Mouse (Mus musculus) midbrain, embryonic 11.5 days (tissue): ENCODE data around the gene Dclre1c. TPM values are rescaled to one million over a fixed set of nuclear protein-coding genes. Genes with fewer than 3 reads are reported as not detected.

Experiments
- ATAC-seq: fragments of 200-750 bp; cut with Nextera tagmentation; 2 replicates; pipeline ENCODE4 v1.8.0; 2017; ENCODE audit warnings: moderate TSS enrichment, moderate library complexity; ENCODE audit not compliant: low FRiP score
- DNase-seq: peaks from one replicate; pipeline ENCODE4 v3.0.0; 2015; ENCODE audit warnings: low spot score; ENCODE audit errors: missing footprints
- H3K27ac ChIP-seq: fragments of 300-500 bp; sonication (generic); 2 replicates; pipeline ENCODE4 v1.5.1; 2014; ENCODE audit warnings: low read depth, low read length
- H3K27me3 ChIP-seq: fragments of 300-500 bp; sonication (generic); 2 replicates; pipeline ENCODE4 v1.6.1; 2014; ENCODE audit warnings: mild to moderate bottlenecking, low read length, moderate library complexity, mixed read lengths; ENCODE audit not compliant: control insufficient read depth, insufficient read depth
- H3K36me3 ChIP-seq: fragments of 300-500 bp; sonication (generic); 2 replicates; pipeline ENCODE4 v1.6.1; 2014; ENCODE audit warnings: mild to moderate bottlenecking, low read length, moderate library complexity, mixed read lengths; ENCODE audit not compliant: control insufficient read depth, insufficient read depth
- H3K4me1 ChIP-seq: fragments of 300-500 bp; sonication (generic); 2 replicates; pipeline ENCODE4 v1.6.1; 2014; ENCODE audit warnings: low read length; ENCODE audit not compliant: control insufficient read depth, insufficient read depth
- H3K4me2 ChIP-seq: fragments of 300-500 bp; sonication (generic); 2 replicates; pipeline ENCODE4 v1.6.1; 2014; ENCODE audit warnings: mild to moderate bottlenecking, moderate library complexity
- H3K4me3 ChIP-seq: fragments of 300-500 bp; sonication (generic); 2 replicates; pipeline ENCODE4 v1.5.1; 2014; ENCODE audit warnings: low read depth, low read length
- H3K9ac ChIP-seq: fragments of 300-500 bp; sonication (generic); 2 replicates; pipeline ENCODE4 v1.6.1; 2014; ENCODE audit warnings: low read length
- H3K9me3 ChIP-seq: fragments of 300-500 bp; sonication (generic); 2 replicates; pipeline ENCODE4 v1.6.1; 2016; ENCODE audit warnings: low read length; ENCODE audit not compliant: control insufficient read depth
- WGBS: fragments of 180-500 bp; shearing (Covaris S2); extraction: QIAGEN DNeasy Blood & Tissue Kit; methylation state at CpG from one replicate; pipeline ENCODE4 v1.1.7; 2014; 5-methylcytosine and 5-hydroxymethylcytosine counted together
- polyA plus RNA-seq: library from polyadenylated mRNA; unstranded; fragments of >200 nt; fragmentation: Nextera tagmentation; extraction: Ambion mirVana; gene quantifications from 2 replicates; pipeline ENCODE4 v1.2.1, GENCODE M21; 2014

Dclre1c gene
- polyA plus RNA-seq, 1 experiment from 2014 or later = 8.1 TPM

- no peaks in the 10 kb centered on the region for H3K4me1 ChIP-seq
- no peak overlapping the region for H3K27ac ChIP-seq
- DNase-seq (no peak), ATAC-seq (no peak)
- 89% methylated on average over 6 of the region's 6 CpGs for WGBS
- H3K4me2 ChIP-seq = no peak overlapping the region
- no peaks in the 10 kb centered on the region for H3K27me3 ChIP-seq
- no peak overlapping the region for H3K4me3 ChIP-seq
- no peak overlapping the region for H3K9ac ChIP-seq
- no peaks in the 10 kb centered on the region for H3K9me3 ChIP-seq
- peaks cover 12% of the 10 kb centered on the region for H3K36me3 ChIP-seq
Observed at GRCm38 (mm10) chr2:3499543-3499942, 75.6 kb downstream of the Dclre1c start.

DNA sequence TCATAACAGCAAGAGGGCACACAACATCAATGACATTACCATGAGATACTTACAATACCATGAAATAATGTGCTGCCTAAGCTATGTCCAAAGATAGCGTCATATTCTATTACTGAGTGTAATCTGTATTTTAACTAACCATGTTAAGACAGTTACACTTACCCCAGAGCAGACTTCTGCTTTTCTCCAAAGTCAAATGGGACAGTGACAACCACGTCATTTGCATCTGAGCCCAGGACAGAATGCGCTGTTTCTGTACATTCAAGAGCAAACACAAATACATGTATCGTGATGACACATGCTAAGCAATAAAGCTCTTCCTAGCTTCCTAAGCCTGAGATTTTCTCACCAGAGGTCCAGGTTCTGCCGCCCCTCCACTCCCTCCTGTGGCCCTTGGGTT, 77.0 kb downstream of the Dclre1c start:
- H3K27me3 ChIP-seq = no peaks in the 10 kb centered on the region
- DNase-seq (no peak), ATAC-seq (no peak)
- no peak overlapping the region for H3K9ac ChIP-seq
- no peak overlapping the region for H3K4me2 ChIP-seq
- no peak overlapping the region for H3K27ac ChIP-seq
- no peak overlapping the region for H3K4me3 ChIP-seq
- H3K4me1 ChIP-seq = no peaks in the 10 kb centered on the region
- WGBS = 97% methylated on average over 5 of the region's 5 CpGs
- peaks cover 10% of the 10 kb centered on the region; the same call in 1 of the 2 replicates for H3K36me3 ChIP-seq
- H3K9me3 ChIP-seq = no peaks in the 10 kb centered on the region

DNA sequence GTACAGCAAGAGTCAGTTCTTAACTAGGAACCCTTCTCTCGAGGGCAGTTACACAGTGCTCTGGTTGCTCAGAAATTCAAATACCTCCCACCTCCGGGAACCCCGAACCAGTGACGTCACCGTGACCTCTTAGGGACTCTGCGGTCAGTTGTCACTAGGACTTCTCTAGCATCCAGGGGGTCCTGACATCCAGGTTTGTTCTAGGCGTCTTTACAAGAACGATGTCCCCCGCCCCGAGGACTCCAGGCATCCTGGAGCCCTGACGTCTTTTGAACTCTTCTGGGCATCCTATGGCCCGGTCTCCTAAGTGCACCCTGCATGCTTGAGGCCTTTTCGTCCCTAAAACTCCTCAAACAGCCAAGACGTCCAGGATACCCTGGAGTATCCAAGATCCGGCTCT, 88.1 kb downstream of the Dclre1c start:
- H3K9me3 ChIP-seq = no peaks in the 10 kb centered on the region
- peak overlapping the region; percentile 50 for H3K4me3 ChIP-seq
- no peak overlapping the region; the same call in 1 of the 2 replicates for H3K27ac ChIP-seq
- under 1% methylated on average over 15 of the region's 15 CpGs for WGBS
- H3K4me2 ChIP-seq = peak overlapping the region; percentile 76
- ATAC-seq (no peak; the same call in none of the 2 replicates), DNase-seq (peak; percentile 93)
- H3K36me3 ChIP-seq = peaks cover 10% of the 10 kb centered on the region; the same call in 1 of the 2 replicates
- peak overlapping the region; percentile 74 for H3K9ac ChIP-seq
- peaks cover 9% of the 10 kb centered on the region for H3K4me1 ChIP-seq
- H3K27me3 ChIP-seq = no peaks in the 10 kb centered on the region

- ATAC-seq (peak; percentile 100), DNase-seq (peak; percentile 99)
- Histone ChIP-seq H3K27ac (peak within 1 kb of the TSS; percentile 41; the same call in 1 of the 2 replicates), H3K4me2 (peak within 1 kb of the TSS; percentile 76), H3K36me3 (peaks cover 10% of the 10 kb centered on the region; the same call in 1 of the 2 replicates), H3K4me1 (peaks cover 9% of the 10 kb centered on the region), H3K4me3 (peak within 1 kb of the TSS; percentile 50), H3K9me3 (no peaks in the 10 kb centered on the region), H3K27me3 (no peaks in the 10 kb centered on the region), H3K9ac (peak within 1 kb of the TSS; percentile 74)
- WGBS = under 1% methylated on average over 60 of the region's 60 CpGs
Observed at GRCm38 (mm10) chr2:3512552-3513454, 88.9 kb downstream of the Dclre1c start, which contains the start of the genes Gm45902, Hspa14 and Cdnf. Gene Gm45902, minus strand, starts transcription at chr2:3512790. Gene Hspa14, minus strand, starts transcription at chr2:3512814. Gene Cdnf, plus strand, starts transcription at chr2:3513030.

Other genes starting within 250 kb of the Dclre1c start
- gene Nmt2, start 139.9 kb upstream of the Dclre1c start, polyA plus RNA-seq = 69.3 and 69.8 TPM in 2 replicates
- gene Rpp38, start 91.5 kb upstream of the Dclre1c start, polyA plus RNA-seq = 24.9 and 25.6 TPM in 2 replicates
- 0.66 and 0.68 TPM in 2 replicates for gene Acbd7, start 88.0 kb upstream of the Dclre1c start, polyA plus RNA-seq
- not detected in 2 replicates for gene Olah, start 26.9 kb upstream of the Dclre1c start, polyA plus RNA-seq
- 0.61 TPM in 1 of 2 replicates, not detected in the other for gene Meig1, start 1.5 kb upstream of the Dclre1c start, polyA plus RNA-seq
- gene Suv39h2, start 50.9 kb downstream of the Dclre1c start, polyA plus RNA-seq = 47.4 and 52.2 TPM in 2 replicates
- 8.7 and 9.4 TPM in 2 replicates for gene Gm45902, start 88.7 kb downstream of the Dclre1c start, polyA plus RNA-seq
- 122 TPM in 2 replicates for gene Hspa14, start 88.7 kb downstream of the Dclre1c start, polyA plus RNA-seq
- 0.37 TPM in 1 of 2 replicates, not detected in the other for gene Cdnf, start 88.9 kb downstream of the Dclre1c start, polyA plus RNA-seq
- gene Fam107b, start 146.4 kb downstream of the Dclre1c start, polyA plus RNA-seq = 60.4 and 65.7 TPM in 2 replicates